Mouse (Mus musculus) heart, embryonic 16.5 days (tissue): ENCODE results near the gene Ppp1r1b. TPM values are rescaled to one million over a fixed set of nuclear protein-coding genes. Genes with fewer than 3 reads are reported as not detected.
A peak's percentile ranks its signal among the peaks of the same experiment; 100 is the strongest.

ENCODE experiments used
- ATAC-seq: fragments of 200-750 bp; cut with Nextera tagmentation; replicated peaks from 2 replicates; pipeline ENCODE4 v1.8.0; 2017; ENCODE audit warnings: moderate number of reproducible peaks; ENCODE audit not compliant: insufficient read depth, low FRiP score; ENCODE audit errors: extremely low read depth
- H3K27ac ChIP-seq: fragments of 300-500 bp; sonication (generic); 2 replicates; pipeline ENCODE4 v1.5.1; 2014; ENCODE audit warnings: mild to moderate bottlenecking, low read length, control low read depth, moderate library complexity
- H3K27me3 ChIP-seq: fragments of 300-500 bp; sonication (generic); 2 replicates; pipeline ENCODE4 v1.6.1; 2014; ENCODE audit warnings: low read length, mixed read lengths; ENCODE audit not compliant: control insufficient read depth, insufficient read depth
- H3K36me3 ChIP-seq: fragments of 300-500 bp; sonication (generic); 2 replicates; pipeline ENCODE4 v1.6.1; 2014; ENCODE audit not compliant: control insufficient read depth, insufficient read depth
- H3K4me1 ChIP-seq: fragments of 300-500 bp; sonication (generic); 2 replicates; pipeline ENCODE4 v1.6.1; 2014; ENCODE audit warnings: low read length, mixed read lengths; ENCODE audit not compliant: control insufficient read depth, insufficient read depth
- H3K4me2 ChIP-seq: fragments of 300-500 bp; sonication (generic); 2 replicates; pipeline ENCODE4 v1.6.1; 2014; ENCODE audit warnings: low read depth, mild to moderate bottlenecking, control low read depth, low read length
- H3K4me3 ChIP-seq: fragments of 300-500 bp; sonication (generic); 2 replicates; pipeline ENCODE4 v1.5.1; 2014; ENCODE audit warnings: mild to moderate bottlenecking, control low read depth, low read length
- H3K9ac ChIP-seq: fragments of 300-500 bp; sonication (generic); 2 replicates; pipeline ENCODE4 v1.6.1; 2014; ENCODE audit warnings: low read length, control low read depth
- H3K9me3 ChIP-seq: fragments of 300-500 bp; sonication (generic); replicated peaks from 2 replicates; pipeline ENCODE4 v1.6.1; 2016; ENCODE audit warnings: low read length; ENCODE audit not compliant: control insufficient read depth
- WGBS: fragments of 180-500 bp; shearing (Covaris S2); extraction: QIAGEN DNeasy Blood & Tissue Kit; methylation state at CpG from one replicate; pipeline ENCODE4 v1.1.7; 2014; 5-methylcytosine and 5-hydroxymethylcytosine counted together
- polyA plus RNA-seq: library from polyadenylated mRNA; unstranded; fragments of >200 nt; fragmentation: Nextera tagmentation; extraction: Ambion mirVana; gene quantifications from 2 replicates; pipeline ENCODE4 v1.2.1, GENCODE M21; 2015

Ppp1r1b gene
- polyA plus RNA-seq, 1 experiment from 2014 or later: 74.0 TPM

- Histone ChIP-seq H3K27ac (no peak overlapping the region), H3K9ac (no peak overlapping the region), H3K4me1 (peaks cover 8% of the 10 kb centered on the region), H3K36me3 (no peaks in the 10 kb centered on the region), H3K4me2 (peak overlapping the region; percentile 58), H3K9me3 (no peaks in the 10 kb centered on the region; the same call in 1 of the 2 replicates), H3K27me3 (peaks cover 98% of the 10 kb centered on the region), H3K4me3 (peak overlapping the region; percentile 36)
- no peak for ATAC-seq
- WGBS: under 1% methylated on average over 96 of the region's 97 CpGs
Observed at GRCm38 (mm10) chr11:98327136-98328030, 20.8 kb upstream of the Ppp1r1b start.

- H3K4me3 ChIP-seq: peak overlapping the region; percentile 36
- peaks cover 98% of the 10 kb centered on the region for H3K27me3 ChIP-seq
- no peak overlapping the region for H3K9ac ChIP-seq
- H3K27ac ChIP-seq: no peak overlapping the region
- H3K36me3 ChIP-seq: no peaks in the 10 kb centered on the region
- peaks cover 8% of the 10 kb centered on the region for H3K4me1 ChIP-seq
- peak overlapping the region; percentile 58 for H3K4me2 ChIP-seq
- no peaks in the 10 kb centered on the region; the same call in 1 of the 2 replicates for H3K9me3 ChIP-seq
- no peak for ATAC-seq
- 1% methylated on average over 35 of the region's 35 CpGs for WGBS
Observed at GRCm38 (mm10) chr11:98328031-98328370, 20.2 kb upstream of the Ppp1r1b start.

- Histone ChIP-seq H3K4me1 (peaks cover 8% of the 10 kb centered on the region), H3K9ac (no peak overlapping the region)
- WGBS: under 1% methylated on average over 50 of the region's 56 CpGs
Observed at GRCm38 (mm10) chr11:98328371-98329069, 19.7 kb upstream of the Ppp1r1b start.

GRCm38 (mm10) chr11:98329081-98329959, 18.9 kb upstream of the Ppp1r1b start, which contains the start of gene Neurod2:
Gene Neurod2, minus strand, starts transcription at chr11:98329648.
- H3K4me1 ChIP-seq: peaks cover 8% of the 10 kb centered on the region
- WGBS: 3% methylated on average over 38 of the region's 38 CpGs
- no peak within 1 kb of the TSS for H3K9ac ChIP-seq
- no peaks in the 10 kb centered on the region; the same call in 1 of the 2 replicates for H3K9me3 ChIP-seq
- H3K36me3 ChIP-seq: no peaks in the 10 kb centered on the region
- H3K4me2 ChIP-seq: peak within 1 kb of the TSS; percentile 58
- ATAC-seq: no peak
- peaks cover 98% of the 10 kb centered on the region for H3K27me3 ChIP-seq
- no peak within 1 kb of the TSS for H3K27ac ChIP-seq
- H3K4me3 ChIP-seq: peak within 1 kb of the TSS; percentile 36

More at GRCm38 (mm10) chr11:98328371-98329069, 19.7 kb upstream of the Ppp1r1b start:
- peak overlapping the region; percentile 36 for H3K4me3 ChIP-seq
- H3K36me3 ChIP-seq: no peaks in the 10 kb centered on the region
- H3K9me3 ChIP-seq: no peaks in the 10 kb centered on the region; the same call in 1 of the 2 replicates
- H3K27me3 ChIP-seq: peaks cover 98% of the 10 kb centered on the region
- peak overlapping the region; percentile 58 for H3K4me2 ChIP-seq
- no peak overlapping the region for H3K27ac ChIP-seq
- peak; percentile 32; the same call in 1 of the 2 replicates for ATAC-seq

GRCm38 (mm10) chr11:98329960-98330744, 18.1 kb upstream of the Ppp1r1b start:
- Histone ChIP-seq H3K4me3 (no peak overlapping the region), H3K27ac (no peak overlapping the region), H3K9me3 (no peaks in the 10 kb centered on the region; the same call in 1 of the 2 replicates), H3K36me3 (no peaks in the 10 kb centered on the region), H3K27me3 (peaks cover 98% of the 10 kb centered on the region), H3K4me2 (no peak overlapping the region), H3K4me1 (peaks cover 10% of the 10 kb centered on the region), H3K9ac (no peak overlapping the region)
- no peak for ATAC-seq
- WGBS: 42% methylated on average over 9 of the region's 9 CpGs

GRCm38 (mm10) chr11:98330745-98331204, 17.4 kb upstream of the Ppp1r1b start:
- no peaks in the 10 kb centered on the region for H3K36me3 ChIP-seq
- WGBS: 50% methylated on average over 2 of the region's 2 CpGs

GRCm38 (mm10) chr11:98331401-98331800, 16.8 kb upstream of the Ppp1r1b start:
- no peak for ATAC-seq
- 33% methylated on average over 1 of the region's 1 CpGs for WGBS
- Histone ChIP-seq H3K36me3 (no peaks in the 10 kb centered on the region), H3K4me2 (no peak overlapping the region), H3K4me3 (no peak overlapping the region), H3K27me3 (peaks cover 99% of the 10 kb centered on the region), H3K27ac (no peak overlapping the region), H3K4me1 (peaks cover 10% of the 10 kb centered on the region), H3K9me3 (no peaks in the 10 kb centered on the region; the same call in 1 of the 2 replicates), H3K9ac (no peak overlapping the region)

More at GRCm38 (mm10) chr11:98330745-98331204, 17.4 kb upstream of the Ppp1r1b start:
- peaks cover 98% of the 10 kb centered on the region for H3K27me3 ChIP-seq
- no peak for ATAC-seq
- H3K9ac ChIP-seq: no peak overlapping the region
- no peak overlapping the region for H3K27ac ChIP-seq
- H3K9me3 ChIP-seq: no peaks in the 10 kb centered on the region; the same call in 1 of the 2 replicates
- H3K4me3 ChIP-seq: no peak overlapping the region
- H3K4me1 ChIP-seq: peaks cover 10% of the 10 kb centered on the region
- no peak overlapping the region for H3K4me2 ChIP-seq

- Histone ChIP-seq H3K9me3 (no peaks in the 10 kb centered on the region; the same call in 1 of the 2 replicates), H3K27ac (no peak overlapping the region), H3K4me1 (peaks cover 10% of the 10 kb centered on the region), H3K4me2 (no peak overlapping the region), H3K9ac (no peak overlapping the region), H3K4me3 (no peak overlapping the region), H3K36me3 (no peaks in the 10 kb centered on the region), H3K27me3 (peaks cover 99% of the 10 kb centered on the region)
- 83% methylated on average over 3 of the region's 3 CpGs for WGBS
- no peak for ATAC-seq
Observed at GRCm38 (mm10) chr11:98332186-98332585, 16.0 kb upstream of the Ppp1r1b start.
